Mouse (Mus musculus): ENCODE measurements around the gene Tspan10.

- TF ChIP-seq CTCF (IDR thresholded peaks at IDR 0.05; ENCODE audit: low read depth) (no peak), EP300 (IDR thresholded peaks at IDR 0.05; ENCODE audit: low read depth) (no peak)
Observed at GRCm38 (mm10) chr11:120453306-120453705, 10.9 kb downstream of the Tspan10 start, which contains the start of gene Pde6g.
